Mouse (Mus musculus) B cell, adult 2 months (primary cell): ENCODE measurements around the gene Gm13769.
"Not testable (repeated sequence)": the region's sequence is repeated elsewhere in the genome, so short reads cannot be mapped to it uniquely, and the experiment has no call there.

Experiments used
- DNase-seq, 2 experiments: peaks; one replicate each; pipeline ENCODE4 v3.0.0; 2022

Gm13769 gene

DNA sequence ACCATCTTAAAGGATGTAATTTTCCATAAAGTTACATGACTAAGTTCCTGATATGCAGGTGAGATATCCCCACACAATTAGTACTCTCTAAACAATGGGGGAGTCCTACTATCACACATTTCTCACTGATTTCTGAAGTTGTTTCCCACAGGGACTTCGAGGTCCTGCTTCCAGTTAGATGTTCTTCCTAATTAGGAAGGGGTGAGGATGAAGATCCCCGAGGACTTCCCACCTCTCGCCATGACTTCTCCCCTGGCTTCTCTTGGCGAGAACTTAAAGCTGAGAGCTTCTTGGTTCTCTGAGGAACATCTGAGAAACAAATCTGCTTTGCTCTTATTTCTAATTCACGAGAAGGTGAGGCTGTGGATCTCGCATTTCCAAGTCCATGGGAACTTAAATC is at the start of gene Gm13769:
Gene Gm13769, plus strand, starts transcription at position 301 of the 400 bp plus-strand sequence.
- DNase-seq: not testable (repeated sequence)

DNA sequence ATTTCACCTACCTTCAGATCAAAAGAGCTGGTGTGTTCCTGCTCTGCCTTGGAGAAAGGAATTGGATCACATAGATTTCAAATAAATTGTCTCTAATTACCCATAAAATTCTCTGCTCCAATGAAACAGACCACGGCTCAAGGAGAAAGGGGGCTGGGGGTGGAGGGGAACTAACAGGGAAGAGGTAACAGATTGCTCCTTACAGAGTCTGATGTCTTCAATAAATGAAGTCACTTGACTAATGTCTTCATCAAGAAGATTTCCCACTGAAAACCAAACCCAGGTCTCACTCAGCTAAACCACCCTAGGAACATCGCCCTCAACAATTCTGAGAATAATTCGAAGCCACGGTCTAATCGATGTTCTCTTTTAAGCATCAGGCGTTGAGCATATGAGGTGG is 29.3 kb upstream of the Gm13769 start, which contains the start of gene Olfr1272:
Gene Olfr1272, minus strand, starts transcription at position 101 of the 400 bp plus-strand sequence.
- DNase-seq: no peak

DNA sequence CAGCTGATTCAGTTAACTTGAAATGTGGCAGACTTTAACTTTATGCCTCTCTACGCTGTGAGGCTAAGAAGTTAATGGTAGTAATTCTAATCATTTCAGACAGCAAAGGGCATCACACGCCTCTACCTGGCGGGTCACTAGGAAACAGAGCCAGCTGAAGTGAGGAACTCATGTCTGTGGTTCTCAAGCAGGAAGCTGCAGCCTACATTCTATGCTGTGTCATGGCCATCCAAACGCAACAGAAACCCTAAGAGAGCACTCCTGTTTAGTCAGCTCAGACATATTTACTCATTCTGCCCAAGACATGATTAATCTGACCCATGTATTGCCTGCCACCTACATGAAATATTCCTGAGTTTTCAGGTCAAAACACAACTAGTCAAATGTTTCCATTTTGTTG is 24.7 kb downstream of the Gm13769 start:
- DNase-seq: not testable (repeated sequence)

DNA sequence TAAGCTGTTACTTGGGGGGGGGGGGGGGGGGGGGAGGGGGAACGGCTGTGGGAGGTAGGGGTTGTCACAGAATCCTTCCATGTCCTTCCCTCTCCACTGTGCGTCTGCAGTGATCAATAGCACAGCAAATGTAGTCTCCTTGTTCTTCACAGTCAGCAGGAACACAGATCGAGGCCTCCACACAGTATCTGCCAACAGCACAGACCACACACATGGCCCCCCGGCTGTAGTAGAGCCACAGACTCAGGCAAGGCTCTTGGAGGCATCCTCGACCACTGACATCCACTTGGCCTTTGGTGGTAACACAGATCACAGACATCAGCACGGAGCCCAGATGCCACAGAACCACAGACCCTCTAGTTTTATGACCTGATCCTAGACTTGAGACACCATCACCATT is 29.0 kb downstream of the Gm13769 start:
- not testable (repeated sequence) for DNase-seq

DNA sequence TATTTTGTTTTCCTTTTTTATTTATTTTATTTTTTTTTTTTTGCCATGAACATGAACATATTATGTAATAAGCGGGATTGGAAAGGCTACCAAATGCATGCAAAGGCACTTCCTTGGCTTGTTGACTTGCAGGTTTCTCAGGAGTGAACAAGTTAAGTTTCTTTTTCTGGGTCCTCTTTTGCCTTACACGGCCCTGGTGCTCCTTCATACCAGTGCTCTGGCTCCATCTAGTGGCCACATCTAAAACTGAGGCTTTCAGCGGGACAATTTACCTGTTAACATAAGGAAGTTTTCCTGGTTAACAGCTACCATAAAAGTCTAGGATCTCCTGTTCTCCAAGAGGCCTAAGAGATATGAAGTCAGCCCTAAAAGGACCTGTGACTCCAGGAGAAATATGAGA is 29.5 kb downstream of the Gm13769 start:
- not testable (repeated sequence) for DNase-seq

DNA sequence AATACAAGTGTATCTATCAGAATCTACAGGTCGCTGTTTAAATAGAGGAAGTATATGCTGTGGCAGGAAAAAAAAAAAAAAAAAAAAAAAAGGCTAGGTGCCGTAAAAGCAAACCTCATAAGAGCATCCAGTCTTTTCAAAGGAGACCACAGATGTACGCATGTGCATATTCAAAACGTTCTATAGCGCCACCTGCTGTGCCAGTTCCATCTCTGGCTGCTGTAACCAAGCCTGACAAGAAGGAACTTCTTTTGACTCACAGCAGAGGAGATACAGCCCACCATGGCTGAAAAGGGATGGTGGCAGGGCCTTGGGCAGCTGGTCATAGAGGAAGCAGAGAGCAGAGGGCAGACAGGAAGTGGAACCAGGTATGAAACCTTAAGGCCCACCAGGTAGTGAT is 37.2 kb downstream of the Gm13769 start:
- not testable (repeated sequence) for DNase-seq

DNA sequence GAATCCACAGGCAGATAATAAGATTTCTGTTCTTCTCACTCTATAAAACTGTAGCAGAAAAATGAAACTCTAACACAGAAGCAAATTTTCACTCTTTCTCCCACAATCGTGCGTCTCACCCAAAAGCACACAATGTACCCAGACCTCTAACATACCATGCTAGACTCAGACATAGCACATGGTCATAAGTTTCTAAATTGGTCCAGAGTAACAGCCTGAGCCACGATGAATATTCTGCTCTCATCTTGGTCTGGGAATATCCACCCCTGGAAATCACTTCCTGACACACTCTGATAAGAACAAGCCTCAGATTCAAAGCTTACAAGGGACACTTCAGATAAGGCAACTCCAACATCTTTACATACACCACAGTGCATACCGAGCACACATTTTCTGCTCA is 38.2 kb downstream of the Gm13769 start:
- not testable (repeated sequence) for DNase-seq
